Mouse (Mus musculus): ENCODE results near the gene Fam198b.

GRCm38 (mm10) chr3:79885686-79886356 is 1.5 kb downstream of the Fam198b start:
- TF ChIP-seq CTCF (IDR thresholded peaks at IDR 0.05; ENCODE audit: low read depth) = no peak
- TF ChIP-seq EP300 (IDR thresholded peaks at IDR 0.05; ENCODE audit: low read depth) = no peak

All from liver, postnatal 0 days (tissue).